Mouse (Mus musculus) cerebellum, adult 2 months (tissue): ENCODE measurements at regions not wholly inside any gene's neighbourhood (a gene's known extent, or its start where the extent isn't known, plus 50 kb on each side); places are given as distances from the start of the nearest gene placed in this dataset.

Experiments used
- CTCF ChIP-seq: fragments of 200-500 bp; IDR thresholded peaks from 2 replicates; pipeline ENCODE4 v1.5.1; 2011; ENCODE audit warnings: low read depth, mild to moderate bottlenecking, control low read depth, low read length, moderate library complexity, borderline replicate concordance; ENCODE audit not compliant: insufficient read depth
- POLR2A ChIP-seq: fragments of 200-500 bp; IDR thresholded peaks from 2 replicates; pipeline ENCODE4 v1.6.1; 2011; ENCODE audit warnings: low read length, control low read depth, borderline replicate concordance; ENCODE audit not compliant: insufficient read depth

DNA sequence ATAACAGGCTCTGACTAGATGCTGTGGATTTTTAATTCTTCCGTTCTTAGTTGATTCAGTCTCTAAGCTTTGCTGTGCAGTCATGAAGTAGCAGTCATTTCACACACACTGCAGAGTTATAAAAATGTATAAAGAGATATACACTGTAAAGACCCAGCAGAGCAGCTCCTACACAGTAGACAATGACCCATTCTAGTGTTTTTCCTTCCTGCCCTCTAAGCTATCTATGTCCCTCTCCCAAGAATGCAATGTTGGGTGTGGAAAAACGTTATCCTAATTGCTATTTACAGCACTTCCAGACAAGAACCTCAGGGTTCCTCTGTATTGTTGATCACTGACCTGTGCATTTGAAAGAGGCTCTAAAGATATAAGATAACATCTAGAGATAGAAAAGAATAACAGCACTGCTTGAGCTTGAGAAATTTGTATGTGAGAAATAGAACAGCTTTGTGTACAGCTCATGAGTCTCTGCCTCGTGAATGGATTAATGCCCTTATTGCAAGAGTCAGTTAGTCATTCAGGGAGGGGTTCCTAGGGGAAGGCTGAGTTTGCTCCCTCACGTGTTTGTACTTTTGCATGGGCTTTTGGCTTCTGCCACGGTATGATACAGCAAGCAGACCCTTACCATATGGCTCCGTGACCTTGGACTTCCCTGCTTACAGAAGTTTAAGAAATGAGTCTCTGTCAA lies 613.0 kb upstream of the A1bg start:
- TF ChIP-seq CTCF (no peak), POLR2A (no peak)
